Mouse (Mus musculus) heart, postnatal 36 days (tissue): ENCODE results near the gene Ddx28. TPM values are rescaled to one million over a fixed set of nuclear protein-coding genes. Genes with fewer than 3 reads are reported as not detected.

ENCODE experiments used
- DNase-seq, 2 experiments: peaks; one replicate each; pipeline ENCODE4 v3.0.0; 2021 to 2022
- intact Hi-C: fragments of 180-260 bp; cut with DNase I; formaldehyde crosslinking; loops from one replicate; pipeline ENCODE4 v1.15.1; 2025
- total RNA-seq, 2 experiments: library from RNA; stranded (reverse); gene quantifications; 2 replicates each; pipeline ENCODE4 v1.2.3; 2021

Gene Ddx28
- total RNA-seq: 10 to 100 TPM; 10.5 to 11.8 TPM

- intact Hi-C loops: loop anchor here (2.0 to 5.0 kb wide), 2 partner anchors 74 to 111 kb away; partner anchors contain the start of genes Pskh1 and Psmb10
Measured at GRCm38 (mm10) chr8:106011643-106011986, at the start of gene Ddx28. Ddx28 (minus strand) TSS chr8:106011882.

GRCm38 (mm10) chr8:106060521-106060920 is 48.8 kb upstream of the Ddx28 start:
- DNase-seq: no peak
- intact Hi-C loops: loop anchor here (2.0 kb wide), 1 partner anchor 16 kb away; no protein-coding TSS in a partner anchor

More at GRCm38 (mm10) chr8:106011643-106011986, at the start of gene Ddx28:
- DNase-seq: no peak

DNA sequence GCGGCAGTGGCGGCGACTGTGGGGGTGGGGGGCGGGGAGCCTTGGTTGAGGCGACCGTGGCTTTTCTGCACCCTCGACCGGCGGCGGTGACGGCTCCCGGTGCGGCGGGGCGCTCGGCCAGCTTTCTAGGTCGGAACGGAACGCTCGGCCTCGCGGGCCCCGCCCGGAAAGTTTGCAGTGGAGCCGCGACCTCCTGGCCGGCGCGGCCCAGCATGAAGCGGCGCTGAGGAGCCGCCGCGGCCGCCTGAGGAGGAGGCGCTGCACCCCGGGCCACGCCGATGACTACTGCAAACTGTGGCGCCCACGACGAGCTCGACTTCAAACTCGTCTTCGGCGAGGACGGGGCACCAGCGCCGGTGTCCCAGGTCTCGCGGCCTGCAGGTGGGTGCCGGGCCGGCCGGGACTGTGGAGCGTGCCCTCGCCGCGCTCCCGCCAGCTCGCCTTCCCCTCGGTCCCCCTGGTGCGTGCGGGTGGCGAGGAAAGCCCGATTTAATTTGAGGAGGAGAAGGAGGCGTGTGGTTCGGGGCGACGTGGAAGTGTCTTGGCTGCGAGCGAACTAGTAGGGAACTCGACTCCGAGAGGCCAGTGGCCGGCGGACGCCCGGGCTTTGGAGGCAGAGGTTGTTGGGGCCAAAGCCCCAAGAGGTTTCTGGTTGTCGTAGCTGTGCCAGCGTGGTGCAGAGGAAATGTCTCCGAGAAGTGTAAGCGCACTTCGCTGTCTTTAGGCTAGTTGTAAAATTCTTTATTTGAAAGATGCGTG is 48.1 kb upstream of the Ddx28 start:
- intact Hi-C loops: loop anchor here (2.0 kb wide), 1 partner anchor 17 kb away; no protein-coding TSS in a partner anchor
- DNase-seq: no peak

DNA sequence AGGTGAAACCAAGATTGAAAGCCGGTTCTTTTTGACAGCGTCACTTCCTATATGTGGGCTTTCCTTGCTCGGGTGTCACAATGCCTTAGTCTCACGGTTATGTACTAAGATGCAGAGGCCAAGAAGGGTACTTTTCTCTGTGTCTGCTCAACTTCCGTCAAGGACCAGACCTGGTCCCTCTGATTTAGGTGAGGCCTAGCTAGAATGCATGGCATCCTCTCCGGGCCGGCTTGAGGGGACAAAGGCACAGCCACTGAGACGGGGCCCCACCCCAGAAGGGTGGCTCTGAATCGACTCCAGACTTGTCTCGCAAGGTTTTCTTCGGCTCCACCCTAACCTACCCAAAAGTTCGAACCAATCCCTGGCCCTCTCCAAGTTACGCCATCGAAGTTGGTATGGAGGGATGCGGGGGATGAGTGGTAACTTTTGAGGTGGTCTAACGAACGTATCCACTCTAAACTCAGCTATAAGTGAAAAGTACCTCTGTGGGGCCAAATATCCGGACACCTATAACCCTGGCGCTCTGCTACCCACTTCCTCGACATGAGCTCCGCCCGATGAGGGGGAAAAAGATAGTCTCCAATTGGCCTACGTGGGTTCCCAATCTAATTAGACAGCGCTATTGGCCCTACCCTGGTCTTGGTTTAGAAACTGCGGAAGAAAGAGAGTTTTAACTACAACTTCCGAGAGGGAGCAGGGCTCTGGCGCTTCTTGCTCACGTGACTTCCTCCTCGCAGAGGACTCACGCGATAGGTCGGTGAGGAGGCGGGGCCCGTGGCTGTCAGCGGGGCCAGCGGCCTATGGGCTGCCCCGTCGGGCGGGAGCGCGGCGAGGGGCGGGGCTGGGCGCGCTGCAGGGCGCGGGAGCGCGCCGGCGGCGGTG is 47.3 kb upstream of the Ddx28 start, which contains the start of gene Nfatc3:
Gene Nfatc3, plus strand, starts transcription at position 110 of the 882 bp plus-strand sequence.
- intact Hi-C loops: no loop called here
- peak; percentile 92 to 93 for DNase-seq

DNA sequence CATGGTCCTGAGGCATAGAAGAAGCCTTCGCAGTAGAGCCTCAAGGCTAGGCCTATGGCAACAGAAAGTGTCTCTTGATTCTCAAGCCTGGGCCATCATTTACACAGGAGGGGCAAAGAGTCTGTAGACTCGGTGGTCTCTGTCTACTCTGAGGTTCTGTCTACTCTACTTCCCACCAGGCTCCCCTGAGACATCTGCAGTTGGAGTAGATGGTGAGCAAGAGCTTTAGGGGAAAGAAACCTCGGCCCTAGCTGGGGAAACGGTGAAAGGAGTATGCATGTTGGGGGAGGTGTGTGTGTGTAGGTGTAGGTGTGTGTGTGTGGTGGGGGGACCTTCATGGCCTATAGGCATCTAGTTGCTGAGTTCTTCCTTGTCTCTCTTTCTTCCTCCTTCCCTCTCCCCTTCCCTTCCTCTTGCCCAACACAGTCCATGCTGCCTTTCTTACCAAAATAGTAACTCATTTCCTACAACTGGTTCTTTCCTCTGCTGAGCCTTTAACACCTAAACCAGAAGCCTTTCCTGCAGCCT is 44.8 kb upstream of the Ddx28 start:
- intact Hi-C loops: no loop called here
- no peak for DNase-seq

GRCm38 (mm10) chr8:106055038-106055437 is 43.4 kb upstream of the Ddx28 start:
- no peak for DNase-seq

DNA sequence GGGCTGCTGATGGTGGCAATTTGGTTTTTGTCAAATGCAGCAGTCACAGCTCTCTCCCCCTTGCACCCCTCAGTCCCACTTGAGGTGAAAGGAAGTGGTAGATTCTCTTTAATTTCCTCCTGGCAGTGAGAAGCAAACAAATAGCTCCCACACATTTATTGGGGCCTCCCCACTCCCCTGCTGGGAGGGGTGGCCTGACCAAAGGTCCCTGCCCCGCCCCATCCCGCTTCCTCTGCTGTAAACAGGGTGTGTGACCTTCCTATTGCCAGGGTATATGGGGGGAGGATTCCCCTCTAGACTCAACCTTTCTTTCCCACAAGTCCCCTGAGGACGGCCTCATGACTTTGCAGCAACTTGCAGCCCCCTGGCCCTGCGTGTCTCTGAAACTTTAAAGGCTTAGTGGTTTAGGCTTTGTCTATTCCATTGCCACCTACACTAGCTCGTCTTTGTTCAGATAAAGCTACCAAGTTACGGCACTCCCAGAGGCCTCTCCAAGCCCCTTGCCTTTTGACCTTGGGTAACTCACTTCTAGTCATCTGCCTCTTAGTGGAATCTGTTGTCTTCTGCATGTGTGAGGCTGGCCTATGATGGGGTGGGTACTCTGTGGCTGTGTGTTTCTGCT is 42.6 kb upstream of the Ddx28 start:
- intact Hi-C loops: no loop called here
- DNase-seq: peak; percentile 38 to 45

More at GRCm38 (mm10) chr8:106055038-106055437, 43.4 kb upstream of the Ddx28 start:
- intact Hi-C loops: no loop called here

DNA sequence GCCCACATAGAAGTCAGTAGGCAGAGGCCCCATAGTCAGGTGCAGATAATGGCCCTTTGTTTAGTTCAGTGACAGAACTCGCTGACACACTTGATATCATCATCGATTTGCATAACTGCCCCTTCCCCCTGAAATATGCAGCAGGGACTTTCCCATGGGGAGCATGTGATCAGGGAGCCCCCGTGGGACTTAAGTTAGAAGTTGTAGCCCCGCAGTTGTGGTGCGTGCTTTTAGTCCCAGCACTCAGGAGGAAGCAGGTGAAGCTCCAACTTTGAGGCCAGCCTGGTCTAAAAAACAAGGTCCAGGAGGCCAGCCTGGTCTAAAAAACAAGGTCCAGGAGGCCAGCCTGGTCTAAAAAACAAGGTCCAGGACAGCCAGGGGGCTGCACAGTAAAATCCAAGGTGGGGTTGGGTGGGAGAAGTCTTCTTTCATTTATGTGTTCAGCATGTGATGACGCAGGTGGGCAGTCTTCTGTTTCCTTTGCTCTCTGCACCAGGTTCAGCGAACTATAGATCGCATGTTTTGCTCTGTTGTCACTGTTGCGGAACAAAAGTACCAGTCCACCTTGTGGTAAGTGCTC is 40.9 kb upstream of the Ddx28 start:
- intact Hi-C loops: no loop called here
- DNase-seq: no peak

DNA sequence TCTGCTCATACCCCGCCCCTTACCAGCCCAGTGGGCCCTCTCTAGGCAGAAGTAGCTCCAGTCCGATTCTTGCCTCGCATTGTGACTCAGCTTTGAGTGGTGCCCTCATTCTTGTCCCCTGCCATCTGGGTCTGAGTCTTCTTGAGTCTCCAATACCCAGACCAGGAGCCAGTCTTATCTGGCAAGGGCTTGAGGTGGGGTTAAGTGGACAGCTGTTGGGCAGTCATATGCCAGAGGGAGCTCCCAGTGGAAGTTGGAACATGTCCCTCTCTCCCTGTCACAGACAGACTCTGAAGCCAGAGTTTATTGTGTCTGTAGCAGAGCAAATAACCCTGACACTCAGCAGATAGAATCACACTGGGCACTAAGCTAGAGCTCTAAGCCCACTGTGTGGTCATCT is 39.4 kb upstream of the Ddx28 start:
- intact Hi-C loops: no loop called here

DNA sequence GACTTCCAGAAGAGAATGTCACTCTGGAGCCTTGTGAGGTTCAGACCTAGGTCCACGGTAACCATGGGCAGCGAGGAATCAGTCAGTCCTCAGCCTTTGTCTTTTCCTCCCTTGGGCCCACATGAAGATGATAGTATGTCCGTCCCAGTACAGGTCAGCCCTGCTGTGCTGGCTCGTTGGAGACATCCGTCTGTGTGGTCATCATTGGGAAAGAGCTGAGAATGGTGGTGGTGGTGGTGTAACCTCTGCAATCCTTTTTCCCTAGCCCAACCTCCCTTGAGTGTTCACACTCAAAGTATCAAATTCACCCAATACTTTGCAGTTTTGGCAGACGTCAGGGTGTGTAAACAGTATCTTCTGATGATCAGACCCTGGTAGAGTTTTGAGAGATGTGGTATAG is 38.2 kb upstream of the Ddx28 start:
- intact Hi-C loops: no loop called here
- DNase-seq: no peak

More for the DNA sequence above, 39.4 kb upstream of the Ddx28 start:
- no peak for DNase-seq

GRCm38 (mm10) chr8:106047854-106048630 is 36.4 kb upstream of the Ddx28 start:
- DNase-seq: no peak
- intact Hi-C loops: no loop called here

DNA sequence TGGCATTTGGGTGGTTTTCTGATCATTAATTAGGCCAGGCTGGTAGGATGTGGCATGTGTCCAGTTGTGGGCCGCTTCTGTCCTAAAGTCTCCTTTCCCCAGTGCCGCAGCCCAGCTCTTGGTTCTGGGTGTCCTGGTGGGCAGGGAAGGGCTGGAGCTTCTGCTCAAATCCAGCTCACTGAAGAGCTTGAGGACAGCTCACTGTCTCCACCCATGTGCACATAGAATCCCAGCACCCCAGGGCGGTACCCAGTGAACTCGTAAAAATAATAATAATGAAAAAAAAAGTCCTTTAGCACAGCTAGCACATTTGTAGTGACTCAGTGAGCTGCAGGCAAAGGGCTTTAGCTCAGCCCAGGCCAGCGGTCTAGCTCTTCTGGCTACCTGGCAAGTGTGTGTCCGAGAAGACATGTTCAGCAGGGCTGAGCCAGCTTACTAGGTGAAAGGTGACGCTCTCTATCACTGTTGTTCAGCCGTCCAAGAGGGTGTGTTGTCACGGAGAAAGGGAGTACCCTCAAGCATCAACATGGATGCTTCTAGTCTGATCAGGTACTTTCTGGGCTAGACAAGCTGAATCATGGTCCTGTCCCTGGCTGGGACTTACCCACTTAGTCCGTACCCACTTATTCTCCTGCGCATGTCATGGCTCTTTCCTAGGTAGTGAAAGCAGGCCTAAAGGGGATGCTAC is 35.3 kb upstream of the Ddx28 start:
- DNase-seq: peak in 1 of 2 experiments; percentile 24
- intact Hi-C loops: no loop called here

- DNase-seq: peak; percentile 40 to 51
- intact Hi-C loops: no loop called here
Measured at GRCm38 (mm10) chr8:106044151-106044550, 32.5 kb upstream of the Ddx28 start.

DNA sequence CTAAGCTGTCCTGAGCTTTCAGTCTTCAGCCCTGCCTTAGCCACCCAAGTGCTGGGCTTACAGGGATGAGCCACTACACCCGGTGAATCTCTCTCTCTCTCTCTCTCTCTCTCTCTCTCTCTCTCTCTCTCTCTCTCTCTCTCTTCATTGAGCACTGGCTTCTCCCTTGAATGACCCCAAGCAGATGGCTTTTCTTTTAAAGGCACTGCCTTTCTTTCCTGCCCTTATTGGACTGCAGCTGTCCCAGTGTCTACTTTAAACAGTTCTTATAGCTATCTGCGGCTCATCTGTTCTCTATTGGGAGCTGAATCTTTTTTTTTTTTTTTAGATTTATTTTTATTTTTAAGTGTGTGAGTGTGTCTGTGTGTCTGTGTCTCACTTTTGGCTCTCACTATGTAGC is 31.4 kb upstream of the Ddx28 start:
- DNase-seq: no peak
- intact Hi-C loops: no loop called here

GRCm38 (mm10) chr8:106040218-106040617 is 28.5 kb upstream of the Ddx28 start:
- intact Hi-C loops: no loop called here
- DNase-seq: no peak

DNA sequence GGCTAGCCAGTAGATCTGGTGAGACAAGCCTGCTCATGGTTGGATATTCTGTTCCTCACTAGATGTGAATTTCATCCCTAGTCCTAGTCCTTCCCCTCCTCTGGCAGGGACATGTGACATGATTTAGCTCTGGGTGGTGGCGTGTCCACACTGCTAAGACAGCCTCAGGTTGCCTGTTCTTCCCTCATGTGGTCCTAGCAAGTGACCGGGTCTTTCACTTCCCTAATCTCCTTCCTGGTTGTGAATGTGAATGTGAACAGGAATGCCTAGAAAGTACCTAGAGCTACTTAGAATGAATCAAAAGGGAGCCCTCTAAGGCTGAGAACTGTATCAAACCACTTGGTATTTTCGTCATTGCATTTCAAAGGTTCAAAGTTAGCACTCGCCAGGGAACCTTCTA is 27.9 kb upstream of the Ddx28 start:
- intact Hi-C loops: no loop called here
- DNase-seq: no peak

DNA sequence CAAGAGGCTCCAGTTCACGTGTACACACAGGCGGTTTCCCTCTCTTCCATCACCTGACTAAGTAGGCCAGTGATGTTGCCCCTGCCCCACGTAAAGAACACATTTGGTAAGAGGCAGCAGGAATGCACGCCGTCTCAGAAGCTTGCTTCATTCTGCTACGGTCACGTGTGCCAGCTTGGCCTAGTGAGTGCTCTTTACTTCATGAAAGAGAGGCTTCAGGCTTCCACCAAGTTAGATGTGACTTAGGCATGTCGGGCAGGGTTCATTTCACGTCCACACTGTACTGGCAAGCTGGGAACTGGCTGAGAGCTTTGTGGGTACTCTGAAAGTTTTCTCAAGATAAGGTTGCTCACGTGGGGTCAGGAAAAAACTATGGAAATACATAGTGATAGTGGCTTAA is 27.0 kb upstream of the Ddx28 start:
- no peak for DNase-seq
- intact Hi-C loops: no loop called here

GRCm38 (mm10) chr8:106022483-106022882 is 10.8 kb upstream of the Ddx28 start:
- DNase-seq: peak; percentile 76 to 82
- intact Hi-C loops: loop anchor here (1.0 kb wide), 3 partner anchors 31 to 308 kb away; partner anchors contain the start of gene Dus2

DNA sequence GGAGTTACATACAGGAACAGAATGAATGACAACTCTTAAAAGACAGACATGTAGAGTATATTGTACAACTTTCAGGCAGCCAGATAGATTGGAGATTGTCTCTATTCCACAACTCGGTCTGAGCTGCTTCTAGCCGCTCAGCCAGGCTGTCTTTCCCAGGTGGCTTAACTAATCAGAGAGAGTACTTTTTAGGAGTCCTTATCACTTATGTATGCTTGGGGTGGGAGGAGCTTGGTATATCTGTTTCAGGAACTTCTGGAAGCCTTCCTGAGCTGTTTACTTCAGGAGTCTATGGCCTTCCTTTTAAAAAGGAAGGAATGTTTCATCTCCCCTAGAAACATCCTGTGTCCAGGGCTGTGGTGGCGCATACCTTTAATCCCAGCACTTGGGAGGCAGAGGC is 6.4 kb upstream of the Ddx28 start:
- intact Hi-C loops: no loop called here
- no peak for DNase-seq
